Mouse (Mus musculus) mature B cell (primary cell): ENCODE data around the gene Mettl5.
"Not testable (repeated sequence)": the region's sequence is repeated elsewhere in the genome, so short reads cannot be mapped to it uniquely, and the experiment has no call there.

Experiments used
- in situ Hi-C: fragments of 300-500 bp; cut with MboI; formaldehyde crosslinking; loops from 2 replicates; pipeline ENCODE4 v1.14.3; 2019

Mettl5 gene

GRCm38 (mm10) chr2:69885451-69886305 is at the start of gene Mettl5:
TSS of gene Mettl5 (minus strand) at chr2:69885615.
- in situ Hi-C loops = no loop called here

- in situ Hi-C loops = no loop called here
Measured at GRCm38 (mm10) chr2:69924943-69925342, 39.5 kb upstream of the Mettl5 start.

- in situ Hi-C loops = no loop called here
Measured at GRCm38 (mm10) chr2:69917301-69917700, 31.9 kb upstream of the Mettl5 start.

GRCm38 (mm10) chr2:69912801-69913200 is 27.4 kb upstream of the Mettl5 start:
- in situ Hi-C loops = no loop called here

GRCm38 (mm10) chr2:69907394-69907793 is 22.0 kb upstream of the Mettl5 start:
- in situ Hi-C loops = not testable (repeated sequence)

- in situ Hi-C loops = no loop called here
Measured at GRCm38 (mm10) chr2:69903541-69903940, 18.1 kb upstream of the Mettl5 start.

- in situ Hi-C loops = no loop called here
Measured at GRCm38 (mm10) chr2:69897618-69898575, 12.5 kb upstream of the Mettl5 start.

GRCm38 (mm10) chr2:69897039-69897617 is 11.7 kb upstream of the Mettl5 start, which contains the start of gene Ubr3:
TSS of gene Ubr3 (plus strand) at chr2:69897246.
- in situ Hi-C loops = no loop called here

GRCm38 (mm10) chr2:69896224-69896581 is 10.8 kb upstream of the Mettl5 start:
- in situ Hi-C loops = no loop called here

- in situ Hi-C loops = no loop called here
Measured at GRCm38 (mm10) chr2:69895502-69896223, 10.2 kb upstream of the Mettl5 start.

- in situ Hi-C loops = no loop called here
Measured at GRCm38 (mm10) chr2:69893891-69894290, 8.5 kb upstream of the Mettl5 start.

GRCm38 (mm10) chr2:69893145-69893544 is 7.7 kb upstream of the Mettl5 start:
- in situ Hi-C loops = no loop called here

- in situ Hi-C loops = no loop called here
Measured at GRCm38 (mm10) chr2:69890843-69891242, 5.4 kb upstream of the Mettl5 start.

- in situ Hi-C loops = no loop called here
Measured at GRCm38 (mm10) chr2:69888957-69889356, 3.5 kb upstream of the Mettl5 start.

- in situ Hi-C loops = no loop called here
Measured at GRCm38 (mm10) chr2:69885050-69885449, 365 bp downstream of the Mettl5 start.

GRCm38 (mm10) chr2:69884581-69884980 is 834 bp downstream of the Mettl5 start:
- in situ Hi-C loops = no loop called here

- in situ Hi-C loops = no loop called here
Measured at GRCm38 (mm10) chr2:69883990-69884391, 1.4 kb downstream of the Mettl5 start.

GRCm38 (mm10) chr2:69862117-69862657 is 23.2 kb downstream of the Mettl5 start:
- in situ Hi-C loops = no loop called here

- in situ Hi-C loops = no loop called here
Measured at GRCm38 (mm10) chr2:69861485-69862091, 23.8 kb downstream of the Mettl5 start, which contains the start of gene Ssb. TSS of gene Ssb (plus strand) at chr2:69861562.

GRCm38 (mm10) chr2:69860972-69861452 is 24.4 kb downstream of the Mettl5 start:
- in situ Hi-C loops = no loop called here

- in situ Hi-C loops = no loop called here
Measured at GRCm38 (mm10) chr2:69857882-69858281, 27.5 kb downstream of the Mettl5 start.
